Mouse (Mus musculus) cortical plate, adult 2 months (tissue): Measurements from ENCODE around the gene Lmx1a. TPM values are rescaled to one million over a fixed set of nuclear protein-coding genes. Genes with fewer than 3 reads are reported as not detected.

Experiments
- H3K27ac ChIP-seq: fragments of 200-500 bp; 2 replicates; pipeline ENCODE4 v1.5.1; 2012; ENCODE audit warnings: low read length, control low read depth, inconsistent platforms; ENCODE audit not compliant: insufficient read depth
- H3K4me1 ChIP-seq: fragments of 200-500 bp; 2 replicates; pipeline ENCODE4 v1.6.1; 2011; ENCODE audit warnings: low read length; ENCODE audit not compliant: control insufficient read depth, insufficient read depth
- H3K4me3 ChIP-seq: fragments of 200-500 bp; 2 replicates; pipeline ENCODE4 v1.5.1; 2011; ENCODE audit warnings: mild to moderate bottlenecking, low read length, control low read depth; ENCODE audit not compliant: insufficient read depth
- CTCF ChIP-seq: fragments of 200-500 bp; IDR thresholded peaks from 2 replicates; pipeline ENCODE4 v1.5.1; 2011; ENCODE audit warnings: mild to moderate bottlenecking, control low read depth, low read length; ENCODE audit not compliant: insufficient read depth; ENCODE audit errors: extremely low read depth
- POLR2A ChIP-seq: fragments of 200-500 bp; IDR thresholded peaks from 2 replicates; pipeline ENCODE4 v1.6.1; 2011; ENCODE audit warnings: mild to moderate bottlenecking, low read length, control low read depth; ENCODE audit not compliant: insufficient read depth; ENCODE audit errors: extremely low read depth
- polyA plus RNA-seq: library from polyadenylated mRNA; depleted of rRNA; stranded (reverse); fragments of >200 nt; gene quantifications from 2 replicates; pipeline ENCODE4 v1.2.3, GENCODE M21; 2012

Gene Lmx1a
- polyA plus RNA-seq, 1 experiment = 0.02 TPM

- Histone ChIP-seq H3K4me1 (no peaks in the 10 kb centered on the region), H3K4me3 (no peak overlapping the region), H3K27ac (no peak overlapping the region)
- TF ChIP-seq CTCF (no peak), POLR2A (no peak)
Measured at GRCm38 (mm10) chr1:167672433-167672987, 16.5 kb upstream of the Lmx1a start.

GRCm38 (mm10) chr1:167679061-167679460, 10.0 kb upstream of the Lmx1a start:
- no peak overlapping the region for H3K4me3 ChIP-seq
- TF ChIP-seq CTCF = no peak
- TF ChIP-seq POLR2A = no peak

GRCm38 (mm10) chr1:167688001-167688346, 1.1 kb upstream of the Lmx1a start:
- Histone ChIP-seq H3K4me3 (no peak overlapping the region), H3K27ac (no peak overlapping the region), H3K4me1 (peaks cover 2% of the 10 kb centered on the region)
- TF ChIP-seq CTCF = no peak
- TF ChIP-seq POLR2A = no peak

More at GRCm38 (mm10) chr1:167679061-167679460, 10.0 kb upstream of the Lmx1a start:
- no peaks in the 10 kb centered on the region for H3K4me1 ChIP-seq
- H3K27ac ChIP-seq = no peak overlapping the region

DNA sequence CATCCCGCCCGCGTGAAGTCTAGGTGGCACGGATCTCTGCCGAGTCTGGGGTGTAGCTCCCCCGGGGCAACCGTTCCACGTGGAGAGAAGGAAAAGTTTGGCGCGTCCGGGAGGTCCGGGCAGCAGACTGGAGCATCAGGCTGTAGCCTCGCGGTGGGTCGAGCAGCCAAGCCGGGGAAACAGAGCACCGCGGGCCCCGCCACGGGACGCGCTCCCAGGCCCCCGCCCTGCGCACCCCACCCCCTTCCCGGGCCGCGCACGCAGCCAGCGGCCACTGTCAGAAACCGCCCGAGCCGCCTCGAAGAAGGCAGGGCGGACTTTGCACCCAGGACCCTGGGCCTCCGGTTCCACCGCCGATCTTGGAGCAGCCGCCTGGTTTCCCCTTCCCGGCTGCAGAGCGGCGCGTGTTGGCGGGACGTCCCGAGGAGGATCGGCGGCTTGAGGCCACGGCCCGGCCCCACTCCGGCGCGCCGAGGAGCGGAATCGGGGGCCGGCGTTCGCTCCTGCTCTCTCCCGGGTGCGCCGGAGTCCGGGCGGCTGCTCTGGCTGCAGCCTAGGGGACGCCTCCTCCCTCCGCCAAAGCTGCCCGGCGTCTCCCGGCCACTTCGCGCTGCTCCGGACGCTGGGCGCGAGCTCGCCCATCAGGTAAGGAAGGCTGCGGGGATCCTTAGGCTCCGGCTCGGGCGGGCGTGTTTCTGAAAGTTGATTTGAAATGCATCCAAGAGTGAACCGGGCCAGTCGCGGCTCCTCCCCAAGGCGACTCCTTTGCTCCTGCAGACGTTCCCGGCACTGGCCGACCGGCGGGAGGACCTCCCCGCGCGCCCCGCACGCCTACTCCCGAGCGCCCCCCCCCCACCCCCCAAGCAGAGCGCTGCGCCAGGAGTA, 448 bp upstream of the Lmx1a start:
- TF ChIP-seq CTCF = no peak
- TF ChIP-seq POLR2A = no peak
- no peak overlapping the region for H3K4me3 ChIP-seq
- peaks cover 2% of the 10 kb centered on the region for H3K4me1 ChIP-seq
- no peak overlapping the region for H3K27ac ChIP-seq

DNA sequence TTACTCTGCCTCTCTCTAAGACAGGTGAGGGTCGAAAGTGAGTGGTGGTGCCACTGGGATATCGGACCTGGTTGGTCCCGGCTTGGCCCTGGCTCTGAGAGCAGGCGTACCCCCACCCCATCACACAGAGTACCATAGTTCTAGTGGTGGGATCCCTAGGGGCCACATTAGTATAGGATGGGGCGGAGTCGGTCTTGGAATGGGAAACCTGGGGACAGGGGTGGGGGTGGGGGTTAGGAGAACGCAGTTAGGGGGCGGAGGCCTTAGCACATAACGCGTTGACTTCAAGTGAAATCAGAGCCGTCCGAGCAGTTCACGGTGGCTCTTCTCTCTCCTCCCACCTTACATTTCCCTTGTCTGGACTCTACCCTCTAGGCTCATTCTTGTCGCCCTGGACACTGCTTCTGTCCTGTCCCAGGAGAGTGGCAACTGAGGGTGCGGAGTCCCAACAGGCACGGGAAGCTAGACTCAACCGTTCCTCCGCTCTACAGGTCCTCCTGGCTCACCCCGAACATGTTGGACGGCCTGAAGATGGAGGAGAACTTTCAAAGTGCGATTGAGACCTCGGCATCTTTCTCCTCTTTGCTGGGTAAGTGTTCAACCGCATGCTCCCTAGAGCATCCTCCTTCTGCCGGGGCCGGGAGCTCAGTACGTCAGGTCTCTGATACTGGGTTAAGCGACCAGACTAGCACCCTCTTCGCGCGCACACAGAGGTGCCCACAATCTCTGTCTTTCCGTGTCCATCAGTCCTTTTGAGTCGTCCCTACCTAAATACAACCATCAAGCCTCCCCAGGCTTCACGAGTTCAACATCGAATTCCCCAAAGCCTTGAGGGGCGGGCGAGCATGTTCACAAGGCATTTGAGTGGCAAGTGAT, 463 bp downstream of the Lmx1a start:
- no peak overlapping the region for H3K27ac ChIP-seq
- peaks cover 2% of the 10 kb centered on the region for H3K4me1 ChIP-seq
- no peak for TF ChIP-seq POLR2A
- no peak for TF ChIP-seq CTCF
- H3K4me3 ChIP-seq = no peak overlapping the region

DNA sequence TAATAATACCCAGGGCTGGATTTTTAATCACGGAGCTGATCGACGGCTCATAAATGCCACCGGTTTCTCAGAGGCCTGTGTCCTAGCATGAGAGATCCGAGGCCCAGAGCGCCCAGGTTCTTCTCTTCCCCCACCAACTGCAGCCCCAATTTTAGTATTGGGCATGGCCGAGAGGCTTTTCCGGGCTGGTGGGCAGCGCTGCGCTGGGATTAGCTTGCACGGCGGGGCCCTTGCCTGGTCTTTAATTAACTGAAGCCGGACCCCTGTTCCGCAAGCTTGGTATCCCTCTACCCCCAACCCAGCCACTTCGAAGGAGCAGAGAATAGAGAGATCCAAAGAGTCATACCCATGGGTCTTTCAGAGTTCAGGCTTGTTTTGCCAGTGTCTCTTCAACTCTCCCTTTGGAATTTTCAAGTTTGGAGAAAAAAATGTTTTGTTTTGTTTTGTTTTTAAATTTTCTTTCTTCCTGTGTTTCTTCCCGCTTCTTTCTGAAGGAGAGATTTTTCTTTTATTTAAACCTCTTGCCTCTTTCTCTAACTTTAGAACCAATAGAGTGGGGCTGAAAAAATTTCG, 1.2 kb downstream of the Lmx1a start:
- TF ChIP-seq POLR2A = no peak
- TF ChIP-seq CTCF = no peak
- H3K4me3 ChIP-seq = no peak overlapping the region
- H3K4me1 ChIP-seq = peaks cover 2% of the 10 kb centered on the region
- no peak overlapping the region for H3K27ac ChIP-seq

GRCm38 (mm10) chr1:167690716-167691550, 1.9 kb downstream of the Lmx1a start:
- no peak overlapping the region for H3K4me3 ChIP-seq
- H3K4me1 ChIP-seq = peaks cover 2% of the 10 kb centered on the region
- no peak overlapping the region for H3K27ac ChIP-seq
- TF ChIP-seq POLR2A (no peak), CTCF (no peak)

DNA sequence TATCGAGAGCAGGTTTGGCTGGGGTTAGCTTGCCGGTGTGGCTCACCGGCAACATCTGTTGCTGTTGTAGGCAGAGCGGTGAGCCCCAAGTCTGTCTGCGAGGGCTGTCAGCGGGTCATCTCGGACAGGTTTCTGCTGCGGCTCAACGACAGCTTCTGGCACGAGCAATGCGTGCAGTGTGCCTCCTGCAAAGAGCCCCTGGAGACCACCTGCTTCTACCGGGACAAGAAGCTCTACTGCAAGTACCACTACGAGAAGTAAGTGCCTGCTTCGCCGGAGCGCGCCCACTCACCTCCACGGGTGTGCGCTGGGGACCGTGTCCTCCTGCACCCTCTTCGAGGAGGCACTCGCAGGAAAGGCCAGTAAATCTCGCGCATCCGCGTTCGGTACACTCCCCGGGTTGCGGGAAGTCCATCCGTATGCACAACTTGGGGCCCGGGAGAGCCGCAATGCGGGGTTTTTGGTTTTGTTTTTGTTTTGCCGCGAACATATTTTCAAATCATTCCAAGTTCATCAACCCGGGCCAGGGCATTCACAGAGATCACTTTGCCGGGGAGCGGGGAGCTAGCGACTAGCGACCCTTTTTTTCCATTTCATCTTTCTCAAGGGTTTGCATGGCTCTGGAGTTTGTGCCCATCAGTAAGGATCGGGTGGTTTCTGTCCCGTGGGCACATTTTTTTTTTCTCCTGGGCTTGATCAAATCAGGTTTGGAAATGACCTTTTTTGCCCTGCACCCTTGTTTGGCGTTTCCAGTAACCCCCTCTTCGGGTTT, 3.1 kb downstream of the Lmx1a start:
- TF ChIP-seq POLR2A = no peak
- TF ChIP-seq CTCF = no peak
- Histone ChIP-seq H3K27ac (no peak overlapping the region), H3K4me3 (no peak overlapping the region), H3K4me1 (peaks cover 2% of the 10 kb centered on the region)

DNA sequence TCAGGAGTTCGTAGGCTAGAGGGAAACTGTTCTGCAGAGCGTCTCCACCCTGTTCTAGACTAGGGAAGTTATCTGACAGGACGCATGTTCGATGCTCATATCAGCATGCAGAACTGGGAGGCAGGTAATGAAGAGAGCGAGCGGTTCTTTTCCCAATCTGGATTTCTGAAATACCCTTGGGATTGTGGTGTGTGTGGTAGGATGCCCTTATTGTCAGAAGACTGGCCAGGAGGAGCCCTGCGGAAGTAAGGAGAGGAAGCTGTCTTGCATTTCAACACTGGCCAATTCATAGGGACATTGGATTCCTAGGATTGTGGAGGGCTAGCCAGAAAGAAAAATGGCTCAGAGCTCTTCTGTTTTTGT, 3.6 kb downstream of the Lmx1a start:
- Histone ChIP-seq H3K4me1 (peaks cover 2% of the 10 kb centered on the region), H3K27ac (no peak overlapping the region), H3K4me3 (no peak overlapping the region)
- TF ChIP-seq POLR2A = no peak
